Mouse (Mus musculus) adrenal gland, adult 8-10 months (tissue): ENCODE data around the gene Sept1. TPM values are rescaled to one million over a fixed set of nuclear protein-coding genes. Genes with fewer than 3 reads are reported as not detected.

Experiments used
- DNase-seq: peaks from one replicate; pipeline ENCODE4 v3.0.0; 2022
- total RNA-seq, 4 experiments: library from RNA; stranded (reverse); gene quantifications; 2 replicates each; pipeline ENCODE4 v1.2.4; 2022

Sept1 gene
- total RNA-seq, result 10 to 100 TPM in 2 of 4 experiments, 1 to 10 TPM in 2; 9.1 to 11.2 (median 10.3) TPM

DNA sequence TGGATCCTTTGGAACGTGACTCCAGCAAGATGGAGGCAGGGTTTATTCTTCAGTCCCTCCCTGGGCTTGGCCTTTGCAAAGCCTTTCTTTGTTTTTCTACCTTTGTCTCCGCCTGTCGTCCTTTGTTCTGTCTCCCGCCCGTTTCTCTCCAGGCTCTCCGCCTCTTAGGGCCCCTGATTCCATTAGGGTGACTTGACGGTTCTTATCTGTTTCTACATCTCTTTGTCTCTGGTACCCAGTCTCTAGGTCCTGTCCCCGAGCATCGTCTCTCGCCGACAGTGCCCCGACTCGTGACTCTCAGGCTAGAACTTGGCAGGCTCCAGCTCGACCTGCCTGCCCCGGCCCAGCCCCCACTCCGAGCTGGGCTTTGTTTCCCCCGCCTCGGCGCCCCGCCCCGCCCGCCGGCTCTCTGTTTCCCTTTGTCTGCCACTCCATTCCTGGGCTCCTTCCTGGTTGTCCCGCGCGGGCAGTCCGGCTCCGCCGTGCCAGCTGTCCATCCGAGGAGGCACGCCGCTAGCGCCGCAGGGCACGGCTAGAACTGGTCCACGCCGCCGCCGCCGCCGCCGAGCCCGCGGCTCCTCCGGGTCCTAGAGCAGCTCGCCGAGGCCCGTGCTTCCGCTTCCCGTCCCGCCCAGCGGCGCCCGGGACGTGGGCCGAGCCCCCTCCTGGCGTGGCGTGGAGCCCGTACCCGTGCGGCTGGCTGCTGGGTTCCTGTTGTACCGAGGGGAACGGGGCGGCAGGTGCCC lies at the start of gene Sept1, which contains the start of gene Zfp553:
Gene Sept1 (minus strand): TSS at position 509 of the 746 bp plus-strand sequence.
Gene Zfp553 (plus strand): TSS at position 440 of the 746 bp plus-strand sequence.
- peak; percentile 73 for DNase-seq

DNA sequence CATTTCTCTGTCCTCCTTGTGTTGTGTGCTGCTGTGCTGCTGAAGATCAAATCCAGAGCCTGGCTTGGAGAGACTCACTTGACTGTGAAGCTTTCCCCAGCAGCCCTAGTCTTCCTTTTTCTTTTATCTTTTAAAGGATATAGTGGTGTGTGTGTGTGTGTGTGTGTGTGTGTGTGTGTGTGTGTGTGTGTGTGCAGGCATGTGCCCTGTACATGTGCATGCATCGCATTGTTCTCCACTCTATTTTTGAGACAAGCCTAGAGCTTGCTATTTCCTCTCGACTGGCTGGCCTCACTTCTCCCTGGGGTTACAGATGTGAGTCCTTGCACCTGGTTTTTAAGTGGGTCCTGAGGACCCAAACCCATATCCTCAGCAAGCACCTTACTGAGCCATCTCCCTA lies 49.3 kb upstream of the Sept1 start:
- no peak for DNase-seq

DNA sequence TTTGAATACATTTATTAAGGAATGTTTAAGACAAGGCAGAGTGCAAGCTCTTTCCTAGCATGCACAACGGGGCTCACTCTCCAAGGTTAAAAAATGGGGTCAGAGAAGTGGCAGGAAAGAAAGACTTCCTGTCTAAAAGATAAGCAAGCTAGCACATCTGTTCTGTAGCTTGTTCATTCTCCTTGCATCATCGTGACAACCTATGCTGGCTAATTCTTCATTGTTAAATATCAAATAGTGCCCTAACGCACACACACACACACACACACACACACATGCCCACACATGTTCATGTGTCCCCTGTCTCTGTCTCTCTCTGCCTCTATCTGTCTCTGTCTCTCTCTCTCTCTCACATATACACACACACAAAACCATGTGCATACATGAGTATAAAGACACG lies 48.2 kb upstream of the Sept1 start:
- no peak for DNase-seq

DNA sequence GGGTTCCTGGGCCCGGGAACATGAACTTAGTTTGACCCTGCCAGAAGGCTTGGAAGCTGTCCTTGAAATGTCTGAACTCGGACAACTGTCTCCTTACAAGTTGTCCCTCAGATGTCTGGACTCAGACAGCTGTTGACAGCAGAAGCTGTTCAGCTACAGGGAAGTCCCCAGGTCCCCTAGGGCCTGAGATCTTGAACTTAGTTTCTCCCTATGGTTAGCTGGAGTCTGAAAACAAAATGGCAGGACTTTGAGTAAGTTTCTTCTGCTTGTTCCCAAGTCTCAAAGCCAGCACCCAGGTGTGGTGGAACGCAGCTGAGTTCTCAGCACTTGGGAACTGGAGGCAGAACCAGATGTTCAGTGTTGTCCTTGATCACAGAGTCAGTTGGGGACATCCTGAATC lies 47.2 kb upstream of the Sept1 start:
- DNase-seq, result no peak

DNA sequence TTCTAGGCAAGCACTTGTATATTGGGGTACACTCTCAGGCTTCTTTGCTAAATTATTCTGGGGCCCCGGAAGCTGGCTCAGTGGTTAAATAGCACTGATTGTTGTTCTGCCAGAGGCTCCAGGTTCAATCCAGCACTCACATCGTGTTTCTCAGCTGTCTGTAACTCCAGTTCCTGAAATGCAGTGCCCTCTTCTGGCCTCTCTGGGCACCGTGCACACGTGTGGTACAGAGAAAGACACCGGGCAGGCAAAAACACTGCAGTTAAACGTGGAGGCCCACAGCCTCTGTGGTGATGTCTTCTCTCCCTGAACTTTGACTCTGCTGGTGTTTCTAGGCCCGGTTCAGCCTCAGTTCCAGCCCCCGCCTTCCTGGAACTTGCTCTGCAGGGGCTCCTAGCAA lies 45.4 kb upstream of the Sept1 start:
- no peak for DNase-seq

DNA sequence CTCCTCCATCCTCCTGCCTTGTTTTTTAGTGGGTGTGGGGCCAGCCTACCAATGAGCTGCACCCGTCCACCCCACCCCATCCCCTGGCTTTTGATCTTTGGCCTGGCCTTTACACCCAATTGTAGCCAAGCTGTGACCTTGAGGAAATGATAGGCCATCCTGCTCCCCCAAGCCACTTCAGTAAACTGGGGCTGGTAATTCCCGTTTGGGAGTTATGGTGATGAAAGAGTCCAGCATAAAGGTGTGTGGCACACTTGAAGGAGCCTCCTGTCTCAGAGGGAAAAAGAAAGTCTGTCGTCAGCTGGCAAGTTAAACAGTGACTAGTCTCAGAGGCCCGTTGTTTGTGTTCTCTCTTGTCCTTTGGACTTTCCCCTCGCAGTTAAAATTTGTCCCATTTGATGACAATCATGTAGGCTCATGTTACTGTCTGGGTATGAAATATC lies 43.6 kb upstream of the Sept1 start:
- DNase-seq, result no peak

DNA sequence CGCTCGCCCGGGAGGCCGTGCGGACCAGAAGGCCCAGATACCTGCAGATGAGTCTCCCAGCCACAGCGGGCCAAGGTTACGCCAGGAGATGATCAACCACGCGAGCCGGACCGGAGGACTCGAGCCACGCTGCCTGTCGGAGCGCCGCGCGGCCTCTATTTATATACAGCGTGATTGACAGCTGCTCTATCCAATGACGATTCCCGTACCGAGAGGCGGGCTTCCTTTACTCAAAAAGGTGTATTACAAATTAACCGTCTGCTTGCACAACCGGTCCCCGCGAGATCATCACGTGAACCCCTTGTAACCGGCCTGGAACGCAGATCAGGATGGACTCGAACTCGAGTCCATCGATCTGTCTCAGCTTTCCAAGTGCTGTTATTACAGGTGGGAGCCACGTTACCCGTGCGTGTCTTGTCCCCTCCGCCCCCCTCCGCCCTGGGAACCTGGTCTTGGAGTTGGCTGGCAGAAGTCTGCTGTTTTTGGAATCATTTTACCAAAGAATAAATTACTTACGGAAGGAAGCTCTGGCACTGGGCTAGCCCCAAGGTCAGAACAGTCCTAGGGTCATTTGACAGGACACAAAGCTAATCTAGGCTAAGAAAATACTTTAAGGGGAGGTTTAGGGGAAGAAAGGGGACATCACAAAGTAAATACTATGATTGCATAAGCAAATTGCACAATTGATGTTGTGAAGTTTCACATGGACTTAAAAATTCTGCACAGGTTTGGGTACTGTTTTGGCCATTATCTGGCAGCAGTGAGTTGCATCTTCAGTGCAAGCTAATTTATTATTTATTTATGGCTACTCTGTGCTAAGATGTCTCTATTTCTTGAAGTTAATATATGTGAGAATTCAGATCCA lies 41.2 kb upstream of the Sept1 start, which contains the start of gene Sephs2:
Gene Sephs2 (minus strand): TSS at position 131 of the 865 bp plus-strand sequence.
- DNase-seq, result peak; percentile 92

DNA sequence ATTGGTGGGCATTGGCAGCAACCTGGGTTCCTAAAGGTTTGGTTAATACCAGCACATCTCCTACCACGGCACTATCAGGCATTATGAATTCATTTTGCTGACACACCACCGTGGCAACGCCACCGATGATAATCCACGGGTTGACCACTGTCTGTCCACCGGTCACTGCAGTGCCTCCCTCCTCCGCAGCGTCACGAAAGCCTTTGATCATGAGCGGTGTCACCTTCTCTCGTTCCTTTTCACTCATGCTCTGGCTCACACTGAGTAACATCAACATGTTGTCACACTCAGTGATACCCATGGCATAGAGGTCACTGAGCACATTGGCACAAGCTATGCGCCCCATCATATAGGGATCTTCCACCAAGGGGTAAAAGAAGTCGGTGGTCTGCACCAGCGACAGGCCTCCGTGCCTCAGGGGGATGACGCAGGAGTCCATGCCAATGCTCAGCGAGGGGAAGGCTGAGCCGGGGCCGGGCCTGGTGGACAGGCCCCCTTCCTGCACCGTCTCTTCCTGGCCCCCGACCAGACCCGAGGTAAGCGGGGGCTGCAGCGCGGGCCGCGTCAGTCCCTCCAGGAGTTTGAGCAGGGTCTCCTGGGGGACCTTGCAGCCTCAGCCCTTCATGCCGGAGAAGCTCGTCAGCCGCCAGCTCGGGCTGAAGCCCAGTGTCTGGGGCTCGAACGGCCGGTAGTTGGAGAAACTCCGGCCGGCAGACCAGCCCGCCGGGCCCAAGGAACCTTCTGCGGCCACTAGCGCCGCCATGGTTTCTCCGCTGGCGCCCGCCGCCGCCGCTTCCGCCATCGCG lies 40.4 kb upstream of the Sept1 start:
- DNase-seq, result no peak

DNA sequence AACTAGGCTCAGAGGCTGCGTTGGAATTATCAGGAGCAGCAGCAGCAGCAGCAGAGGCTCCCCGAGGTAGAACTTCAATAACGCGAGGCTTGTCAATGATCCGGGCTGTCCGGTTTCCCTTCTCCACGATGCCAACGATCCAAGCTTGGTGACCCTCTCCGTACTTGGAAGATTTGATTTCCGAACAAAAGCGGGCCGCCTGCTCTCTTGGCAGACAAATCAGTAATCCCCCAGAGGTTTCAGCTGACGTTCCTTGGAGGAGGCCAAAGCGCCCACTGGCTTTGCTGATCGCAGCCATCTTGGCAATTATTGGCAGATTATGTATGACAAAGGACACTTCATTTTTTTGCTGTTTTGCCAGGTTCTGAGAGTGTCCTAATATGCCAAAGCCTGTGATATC lies 39.6 kb upstream of the Sept1 start:
- DNase-seq, result no peak

DNA sequence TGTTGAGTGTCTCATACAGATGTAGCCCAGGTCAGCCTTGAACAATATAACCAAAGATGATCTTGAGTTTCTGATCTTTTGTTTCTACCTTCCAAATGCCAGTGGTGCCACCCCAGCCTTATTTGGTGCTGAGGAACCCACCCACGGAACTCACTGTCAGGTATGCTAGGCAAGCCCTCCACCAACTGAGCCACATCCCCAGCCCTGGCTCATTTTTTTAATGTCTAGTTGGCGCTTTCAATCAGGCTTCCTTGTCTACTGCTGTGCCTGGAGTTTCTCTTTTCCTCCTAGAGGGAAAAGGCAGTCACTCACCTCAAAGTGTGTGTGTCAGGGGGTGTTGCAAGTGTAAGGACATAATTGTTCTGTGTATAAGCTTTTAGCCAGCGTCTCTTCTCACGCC lies 38.2 kb upstream of the Sept1 start:
- DNase-seq, result no peak

DNA sequence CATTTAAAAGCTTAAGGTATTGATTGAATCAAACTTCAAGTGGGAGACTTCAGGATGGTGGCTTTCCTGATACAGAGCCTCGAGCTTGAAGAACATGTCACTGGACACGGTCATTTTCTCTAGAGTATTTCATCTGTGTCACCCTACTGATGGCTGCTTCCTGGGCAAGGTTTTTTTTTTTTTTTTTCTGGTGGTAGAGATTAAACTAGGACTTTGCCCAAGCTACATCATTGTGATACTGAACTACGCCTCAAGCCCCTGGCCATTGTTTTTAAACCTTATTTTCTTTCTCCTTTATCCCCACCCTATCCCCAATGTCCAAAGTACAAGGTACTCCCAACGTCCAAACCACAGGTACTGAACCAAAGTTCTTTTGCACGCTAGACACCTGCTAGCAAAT lies 37.7 kb upstream of the Sept1 start:
- no peak for DNase-seq

DNA sequence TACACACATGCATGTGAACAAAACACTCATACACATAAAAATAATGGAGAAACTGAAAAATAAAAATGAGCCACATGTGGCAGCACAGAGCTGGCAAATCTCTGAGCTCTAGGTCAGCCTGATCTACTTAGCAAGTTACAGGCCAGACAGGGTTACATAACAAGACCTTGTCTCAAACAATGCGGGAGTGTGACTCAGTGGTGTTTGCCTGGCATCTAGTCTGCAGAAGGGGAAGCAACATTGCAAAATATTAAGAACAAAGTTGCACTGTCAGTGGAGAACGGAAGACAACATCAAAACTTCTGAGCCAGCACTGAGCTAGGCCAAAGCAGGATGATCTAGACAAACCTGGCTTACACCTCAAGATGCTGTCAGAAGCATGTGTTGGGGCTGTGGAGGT lies 37.3 kb upstream of the Sept1 start:
- DNase-seq, result no peak

DNA sequence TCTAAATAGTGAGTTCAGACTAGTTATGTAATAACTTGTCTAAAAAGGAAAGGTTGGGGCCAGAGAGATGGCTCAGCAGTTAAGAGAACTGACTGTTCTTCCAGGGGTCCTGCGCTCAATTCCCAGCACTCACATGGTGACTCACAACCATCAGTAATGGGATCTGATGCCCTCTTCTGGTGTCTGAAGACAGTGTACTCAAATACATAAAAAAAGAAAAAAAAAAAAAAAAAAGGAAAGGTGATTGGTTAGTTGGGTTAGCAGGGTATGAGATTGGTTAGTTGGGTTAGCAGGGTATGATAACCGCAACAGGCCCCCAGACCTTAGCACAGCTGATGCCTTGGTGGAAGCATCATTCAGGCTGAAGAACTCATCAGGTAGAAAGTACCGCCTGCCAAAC lies 30.6 kb upstream of the Sept1 start:
- no peak for DNase-seq

DNA sequence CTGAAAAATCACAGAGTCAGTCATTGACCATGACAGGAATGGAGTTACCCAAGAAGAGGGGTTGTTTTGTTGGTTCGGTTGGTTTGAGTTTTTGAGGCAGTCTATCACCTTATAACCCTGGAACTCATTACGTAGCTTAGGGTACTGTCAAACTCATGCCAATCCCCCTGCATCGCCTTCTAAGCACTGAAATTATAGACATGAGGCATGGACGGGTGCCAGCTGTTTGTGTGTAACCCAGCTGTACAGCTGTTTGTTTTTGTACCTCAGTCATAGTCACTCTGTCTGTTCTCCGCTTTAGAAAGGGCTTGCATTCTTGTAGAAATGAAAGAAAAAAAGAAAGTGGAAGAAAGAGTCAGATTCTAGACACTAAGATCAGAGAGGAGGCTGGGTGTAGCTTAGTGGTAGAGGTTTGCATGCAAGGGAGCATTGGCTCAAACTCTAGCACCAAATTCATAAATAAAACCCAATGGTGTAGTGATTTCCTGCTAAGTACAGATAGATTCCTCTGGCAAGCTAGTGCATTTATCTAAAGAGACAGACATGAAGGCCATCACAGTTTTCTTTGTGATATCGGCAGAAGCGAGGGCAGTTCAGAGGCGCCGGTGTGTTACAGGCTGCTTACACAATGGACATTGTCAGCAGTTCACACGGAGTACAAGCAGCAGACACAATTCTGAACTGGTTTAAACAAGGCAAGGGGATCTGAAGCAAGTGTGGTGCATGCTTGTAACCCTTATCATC lies 29.5 kb upstream of the Sept1 start:
- DNase-seq, result no peak

DNA sequence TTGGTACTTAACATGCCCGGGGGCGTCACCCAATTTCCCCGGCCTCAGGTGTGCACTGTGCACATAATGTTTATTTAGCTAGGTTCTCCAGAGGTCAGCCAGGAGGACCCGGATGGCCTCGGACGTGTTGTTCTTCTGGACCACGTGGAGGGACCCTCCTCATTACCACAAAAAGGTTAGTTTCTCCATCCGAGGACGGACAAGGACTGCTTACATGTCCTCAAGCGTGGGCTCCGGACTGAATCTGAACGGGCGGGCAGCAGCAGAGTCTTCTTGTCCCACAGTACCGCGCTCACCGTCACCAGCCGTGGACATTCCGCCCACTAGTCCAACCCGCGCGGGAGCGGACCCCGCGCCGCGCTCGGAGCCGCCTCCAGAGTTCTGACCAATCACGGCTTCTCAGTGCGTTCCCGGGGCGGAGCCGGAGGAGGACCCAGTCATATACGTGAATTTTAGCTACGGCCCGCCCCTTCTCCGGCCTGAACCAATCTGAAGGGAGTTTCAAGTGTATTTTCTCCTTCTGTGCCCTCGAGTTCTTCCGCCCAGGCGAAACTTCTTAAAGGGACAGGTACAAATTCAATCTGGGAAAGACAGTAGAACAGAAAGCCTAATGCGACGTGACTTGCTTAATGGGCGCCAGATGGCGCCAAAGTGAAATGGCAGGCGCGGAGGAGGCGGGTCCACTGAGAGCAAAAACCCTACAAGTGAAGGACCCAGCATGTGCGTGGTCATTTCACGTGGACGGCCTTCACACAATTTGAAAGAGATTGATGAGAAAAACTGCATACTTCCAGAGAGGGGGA lies 27.6 kb upstream of the Sept1 start, which contains the start of gene Dctpp1:
Gene Dctpp1 (minus strand): TSS at position 401 of the 803 bp plus-strand sequence.
- DNase-seq, result peak; percentile 98

DNA sequence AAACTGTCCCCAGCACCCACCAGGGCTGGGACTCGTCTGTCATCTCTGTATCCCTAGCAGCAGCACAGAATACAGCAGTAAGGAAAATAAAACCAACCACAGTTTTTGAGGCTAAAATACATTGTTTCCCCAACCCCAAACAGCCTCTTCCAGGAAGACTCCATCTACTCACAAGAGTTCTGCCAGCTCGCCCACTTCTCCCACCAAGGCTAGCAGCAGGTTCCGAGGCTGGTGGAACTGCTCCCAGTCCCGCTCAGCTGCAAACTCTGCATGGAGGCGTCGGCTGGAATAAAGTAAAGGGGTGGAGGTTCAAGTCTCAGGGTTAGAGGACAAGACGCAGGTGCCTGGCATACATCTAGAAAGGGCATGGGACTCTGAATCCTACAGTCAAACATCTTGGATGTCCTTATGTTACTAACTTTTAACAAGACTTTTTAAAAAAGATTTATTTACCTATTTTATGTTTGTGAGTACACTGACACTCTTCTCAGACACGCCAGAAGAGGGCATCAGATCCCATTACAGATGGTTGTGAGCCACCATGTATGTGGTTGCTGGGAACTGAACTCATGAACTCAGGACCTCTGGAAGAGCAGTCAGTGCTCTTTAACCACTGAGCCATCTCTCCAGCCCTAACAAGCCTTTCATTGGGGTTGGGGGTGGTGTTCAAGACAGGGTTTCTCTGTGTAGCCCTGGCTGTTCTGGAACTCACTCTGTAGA lies 26.4 kb upstream of the Sept1 start:
- no peak for DNase-seq

DNA sequence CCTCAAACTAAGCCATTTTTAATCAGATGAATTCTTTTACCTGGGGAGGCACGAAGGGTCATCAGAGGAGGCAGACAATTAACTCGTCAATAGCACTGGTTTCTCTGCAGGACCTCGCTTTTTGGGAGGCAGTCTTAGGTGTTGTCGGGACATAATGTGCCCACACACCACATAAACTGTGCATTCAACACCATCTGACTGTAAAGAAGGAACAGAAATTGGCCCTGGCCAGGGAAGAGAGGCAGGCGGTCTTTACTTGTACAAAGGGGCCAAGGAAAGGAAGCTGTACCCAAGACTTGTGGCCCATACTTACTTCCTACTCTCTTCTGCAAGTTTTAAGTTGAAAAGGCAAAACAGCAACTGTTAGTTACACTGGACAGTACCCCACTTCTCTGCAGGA lies 23.6 kb upstream of the Sept1 start:
- no peak for DNase-seq

DNA sequence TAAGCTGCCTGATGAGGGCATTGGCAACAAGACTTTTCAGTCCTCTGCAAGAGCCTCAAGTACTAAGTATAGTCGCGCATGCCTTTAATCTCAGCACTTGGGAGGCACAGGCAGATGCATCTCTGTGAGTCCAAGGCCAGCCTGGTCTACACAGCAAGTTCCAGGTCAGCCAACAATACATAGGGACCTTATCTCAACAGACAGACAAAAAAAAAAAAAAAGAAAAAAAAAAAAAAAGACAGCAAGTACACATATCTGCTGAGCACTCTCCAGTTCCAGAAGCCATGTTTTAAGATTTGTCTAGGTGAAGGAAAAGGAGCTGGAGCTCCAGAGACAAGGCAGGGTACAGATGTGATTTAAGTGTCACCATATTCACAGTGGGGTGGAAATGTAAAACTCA lies 23.0 kb upstream of the Sept1 start:
- no peak for DNase-seq

DNA sequence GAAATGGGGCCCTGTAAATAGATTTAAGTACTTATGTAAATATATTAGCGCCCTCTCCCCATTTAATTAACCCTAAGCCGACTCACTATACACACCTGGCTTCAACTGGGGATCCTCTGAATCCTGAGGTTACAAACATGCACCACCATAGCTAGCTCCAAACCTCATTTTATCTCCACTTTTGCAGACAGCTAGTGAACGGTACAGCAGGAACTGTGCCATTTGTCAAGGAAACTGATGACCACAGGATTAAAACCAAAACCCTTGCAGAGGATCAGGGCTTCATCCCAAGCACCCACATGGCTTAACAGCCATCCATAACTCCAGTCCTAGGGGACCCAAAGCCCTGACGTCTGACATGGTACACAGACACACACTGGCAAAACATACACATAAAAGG lies 22.1 kb upstream of the Sept1 start:
- no peak for DNase-seq
